ENCODE assay signal across 9 mouse cellular contexts in the genomic region with DNA sequence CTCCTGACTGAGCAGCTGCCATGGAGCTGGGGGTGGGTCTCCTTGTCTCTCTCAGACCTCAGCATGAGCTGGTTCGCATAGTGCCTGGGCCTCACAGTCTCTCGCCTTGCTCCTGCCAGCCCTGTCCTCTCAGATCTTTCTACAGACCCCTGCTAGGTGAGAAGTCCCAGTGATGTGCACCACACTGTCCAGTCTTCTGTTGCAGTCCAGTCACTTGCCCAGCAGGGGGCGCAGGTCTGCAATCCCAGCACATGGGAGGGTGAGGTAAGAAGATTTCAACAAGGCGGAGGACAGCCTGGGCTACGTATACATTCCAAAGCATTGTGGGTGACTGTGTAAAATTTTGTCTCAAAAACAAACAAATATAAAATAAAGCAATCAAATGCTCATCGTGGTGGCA. TPM values are rescaled to one million over a fixed set of nuclear protein-coding genes. Genes with fewer than 3 reads are reported as not detected.
DNase-seq lines count a peak whose midpoint lies in the region; ATAC-seq and TF ChIP-seq lines count a peak whose summit lies in the region.
"Had no signal": no experiment of that assay in that cellular context is flagged by ENCODE, and none has a peak within 500 bp of the region (broad histone marks: within the 10 kb centered on the region; RNA-seq: fewer than 3 reads in every experiment).

No protein-coding gene starts in this region.

- no peak overlapping the region for H3K4me3 ChIP-seq in forebrain, embryonic 10.5 days
- no peak overlapping the region for H3K4me3 ChIP-seq in forebrain, embryonic 16.5 days (replicated peaks; ENCODE audit: low read length)
- no peak overlapping the region for H3K4me3 ChIP-seq in testis, adult 2 months (ENCODE audit: control insufficient read depth, low read depth, low read length)
- H3K4me3 ChIP-seq: stomach, embryonic 15.5 days had no signal

- 52% methylated on average over 6 of the region's 6 CpGs for WGBS in forebrain, embryonic 10.5 days
- WGBS in forebrain, embryonic 16.5 days, result 49% methylated on average over 5 of the region's 6 CpGs

- no peak overlapping the region for H3K27ac ChIP-seq in forebrain, embryonic 10.5 days
- no peak overlapping the region for H3K27ac ChIP-seq in forebrain, embryonic 16.5 days (ENCODE audit: low read length)
- H3K27ac ChIP-seq in testis, adult 2 months (ENCODE audit: control insufficient read depth, insufficient read depth, low read depth, low read length), result no peak overlapping the region
- H3K27ac ChIP-seq: stomach, embryonic 15.5 days had no signal

- no peak overlapping the region for H3K9ac ChIP-seq in forebrain, embryonic 16.5 days (replicated peaks; ENCODE audit: low read depth, low read length)
- H3K9ac ChIP-seq: stomach, embryonic 15.5 days had no signal

- ATAC-seq in forebrain, embryonic 16.5 days, result no peak
- peak; percentile 79 for ATAC-seq in megakaryocyte progenitor cell, adult 5-6 weeks (replicated peaks; ENCODE audit: poor library complexity)

- peak; percentile 87; the same call in 1 of the 2 replicates for TF ChIP-seq CTCF in testis, adult 2 months (IDR thresholded peaks at IDR 0.05; ENCODE audit: control insufficient read depth, insufficient read depth, insufficient replicate concordance, low read depth, low read length)

- H3K4me2 ChIP-seq in forebrain, embryonic 16.5 days (ENCODE audit: low read length), result no peak overlapping the region
- H3K4me2 ChIP-seq: stomach, embryonic 15.5 days had no signal

- TF ChIP-seq POLR2A in testis, adult 2 months (IDR thresholded peaks at IDR 0.05; ENCODE audit: control insufficient read depth, low read depth, low read length), result no peak

- H3K27me3 ChIP-seq in forebrain, embryonic 10.5 days (ENCODE audit: poor library complexity, severe bottlenecking), result no peaks in the 10 kb centered on the region
- H3K27me3 ChIP-seq in forebrain, embryonic 16.5 days (replicated peaks; ENCODE audit: control insufficient read depth, insufficient read depth, low read length), result no peaks in the 10 kb centered on the region
- H3K27me3 ChIP-seq in testis, adult 2 months (ENCODE audit: control insufficient read depth, insufficient read depth, low read length), result no peaks in the 10 kb centered on the region
- H3K27me3 ChIP-seq: stomach, embryonic 15.5 days had no signal

- DNase-seq in forebrain, embryonic 10.5 days (ENCODE audit: extremely low spot score, low spot score), result peak; percentile 61
- DNase-seq in urinary bladder, postnatal 14 days (ENCODE audit: low spot score), result peak; percentile 36
- DNase-seq in urinary bladder, postnatal 10 days (ENCODE audit: low spot score), result no peak
- peak; percentile 80 for DNase-seq in embryo, embryonic 10 days (ENCODE audit: low spot score)
- peak; percentile 70 to 77 for DNase-seq in kidney, postnatal 4 days

- H3K4me1 ChIP-seq in forebrain, embryonic 10.5 days, result peaks cover 16% of the 10 kb centered on the region
- H3K4me1 ChIP-seq in forebrain, embryonic 16.5 days (replicated peaks; ENCODE audit: control insufficient read depth, insufficient read depth, low read length), result no peaks in the 10 kb centered on the region
- H3K4me1 ChIP-seq in testis, adult 2 months (ENCODE audit: control insufficient read depth, insufficient read depth, low read length), result no peaks in the 10 kb centered on the region; the same call in 1 of the 2 replicates

- H3K9me3 ChIP-seq in forebrain, embryonic 10.5 days, result no peaks in the 10 kb centered on the region
- no peaks in the 10 kb centered on the region for H3K9me3 ChIP-seq in forebrain, embryonic 16.5 days (ENCODE audit: control insufficient read depth, low read length)
- H3K9me3 ChIP-seq: stomach, embryonic 15.5 days had no signal

- H3K36me3 ChIP-seq in forebrain, embryonic 10.5 days (replicated peaks), result no peaks in the 10 kb centered on the region
- H3K36me3 ChIP-seq in forebrain, embryonic 16.5 days (ENCODE audit: control insufficient read depth, insufficient read depth), result no peaks in the 10 kb centered on the region
- H3K36me3 ChIP-seq in testis, adult 2 months (ENCODE audit: control insufficient read depth, insufficient read depth, low read length), result no peaks in the 10 kb centered on the region
- H3K36me3 ChIP-seq: stomach, embryonic 15.5 days had no signal

RNA-seq across cellular contexts. Expression of a gene that starts 10.6 kb away (rescaled TPM):
- polyA plus RNA-seq in forebrain, embryonic 10.5 days (2016; fragmentation: Nextera tagmentation; extraction: Ambion mirVana), result 11.3 and 12.3 TPM in 2 replicates
- 0.28 and 1.0 TPM in 2 replicates for polyA plus RNA-seq in forebrain, embryonic 16.5 days (2015; fragmentation: Nextera tagmentation; extraction: Ambion mirVana)
- 2.0 and 3.5 TPM in 2 replicates for total RNA-seq in megakaryocyte progenitor cell, adult 5-6 weeks (2015)
- total RNA-seq in megakaryocyte progenitor cell, adult 5-6 weeks (2017), result 1.1 and 1.9 TPM in 2 replicates
- polyA plus RNA-seq in testis, adult 2 months (2012; rRNA removed), result 0.05 and 0.22 TPM in 2 replicates

RNA-seq across cellular contexts. Expression of a gene that starts 20.3 kb away (rescaled TPM):
- 0.74 TPM in 2 replicates for polyA plus RNA-seq in forebrain, embryonic 10.5 days (2016; fragmentation: Nextera tagmentation; extraction: Ambion mirVana)
- 1.5 and 1.9 TPM in 2 replicates for polyA plus RNA-seq in forebrain, embryonic 16.5 days (2015; fragmentation: Nextera tagmentation; extraction: Ambion mirVana)
- total RNA-seq in megakaryocyte progenitor cell, adult 5-6 weeks (2015), result 27.4 and 27.5 TPM in 2 replicates
- total RNA-seq in megakaryocyte progenitor cell, adult 5-6 weeks (2017), result 17.5 and 20.6 TPM in 2 replicates
- polyA plus RNA-seq in testis, adult 2 months (2012; rRNA removed), result 4.6 and 4.9 TPM in 2 replicates

RNA-seq across cellular contexts. Expression of a gene that starts 24.3 kb away (rescaled TPM):
- not detected in 2 replicates for polyA plus RNA-seq in forebrain, embryonic 10.5 days (2016; fragmentation: Nextera tagmentation; extraction: Ambion mirVana)
- not detected in 2 replicates for polyA plus RNA-seq in forebrain, embryonic 16.5 days (2015; fragmentation: Nextera tagmentation; extraction: Ambion mirVana)
- total RNA-seq in megakaryocyte progenitor cell, adult 5-6 weeks (2015), result 4.4 and 4.7 TPM in 2 replicates
- 1.7 and 4.0 TPM in 2 replicates for total RNA-seq in megakaryocyte progenitor cell, adult 5-6 weeks (2017)
- polyA plus RNA-seq in testis, adult 2 months (2012; rRNA removed), result 0.76 and 0.93 TPM in 2 replicates

RNA-seq across cellular contexts. Expression of a gene that starts 26.2 kb away (rescaled TPM):
- 0.07 and 0.10 TPM in 2 replicates for polyA plus RNA-seq in forebrain, embryonic 10.5 days (2016; fragmentation: Nextera tagmentation; extraction: Ambion mirVana)
- polyA plus RNA-seq in forebrain, embryonic 16.5 days (2015; fragmentation: Nextera tagmentation; extraction: Ambion mirVana), result 0.09 TPM in 1 of 2 replicates, not detected in the other
- total RNA-seq in megakaryocyte progenitor cell, adult 5-6 weeks (2015), result 86.0 and 93.4 TPM in 2 replicates
- total RNA-seq in megakaryocyte progenitor cell, adult 5-6 weeks (2017), result 294 and 316 TPM in 2 replicates
- polyA plus RNA-seq in testis, adult 2 months (2012; rRNA removed), result 0.09 and 0.10 TPM in 2 replicates
